Mouse (Mus musculus) embryonic facial prominence, embryonic 11.5 days (tissue): ENCODE measurements at regions not wholly inside any gene's neighbourhood (a gene's known extent, or its start where the extent isn't known, plus 50 kb on each side); places are given as distances from the start of the nearest gene placed in this dataset.

Experiments
- ATAC-seq: fragments of 200-750 bp; cut with Nextera tagmentation; replicated peaks from 2 replicates; pipeline ENCODE4 v1.8.0; 2017; ENCODE audit warnings: low read depth; ENCODE audit not compliant: insufficient number of reproducible peaks, low FRiP score, low TSS enrichment
- DNase-seq: peaks from one replicate; pipeline ENCODE4 v3.0.0-alpha.2; 2015; ENCODE audit warnings: low spot score
- H3K27ac ChIP-seq: fragments of 300-500 bp; sonication (generic); replicated peaks from 2 replicates; pipeline ENCODE4 v1.5.1; 2014; ENCODE audit warnings: mild to moderate bottlenecking, low read depth, low read length, control low read depth
- H3K27me3 ChIP-seq: fragments of 300-500 bp; sonication (generic); 2 replicates; pipeline ENCODE4 v1.6.1; 2014; ENCODE audit warnings: mild to moderate bottlenecking, low read length, moderate library complexity, mixed read lengths; ENCODE audit not compliant: control insufficient read depth, insufficient read depth
- H3K36me3 ChIP-seq: fragments of 300-500 bp; sonication (generic); replicated peaks from 2 replicates; pipeline ENCODE4 v1.6.1; 2014; ENCODE audit warnings: low read depth, mild to moderate bottlenecking, low read length, moderate library complexity, mixed read lengths; ENCODE audit not compliant: control insufficient read depth, insufficient read depth
- H3K4me1 ChIP-seq: fragments of 300-500 bp; sonication (generic); 2 replicates; pipeline ENCODE4 v1.6.1; 2014; ENCODE audit warnings: low read length, mixed read lengths; ENCODE audit not compliant: control insufficient read depth, insufficient read depth
- H3K4me2 ChIP-seq: fragments of 300-500 bp; sonication (generic); 2 replicates; pipeline ENCODE4 v1.6.1; 2014; ENCODE audit warnings: low read depth, mild to moderate bottlenecking, control low read depth, low read length, moderate library complexity
- H3K4me3 ChIP-seq: fragments of 300-500 bp; sonication (generic); 2 replicates; pipeline ENCODE4 v1.5.1; 2014; ENCODE audit warnings: low read depth, low read length, control low read depth
- H3K9ac ChIP-seq: fragments of 300-500 bp; sonication (generic); replicated peaks from 2 replicates; pipeline ENCODE4 v1.6.1; 2014; ENCODE audit warnings: mild to moderate bottlenecking, control low read depth, low read length
- H3K9me3 ChIP-seq: fragments of 300-500 bp; sonication (generic); replicated peaks from 2 replicates; pipeline ENCODE4 v1.6.1; 2016; ENCODE audit warnings: mild to moderate bottlenecking, low read length, inconsistent platforms, mixed read lengths; ENCODE audit not compliant: control insufficient read depth
- WGBS: fragments of 180-500 bp; shearing (Covaris S2); extraction: QIAGEN DNeasy Blood & Tissue Kit; methylation state at CpG from one replicate; pipeline ENCODE4 v1.1.7; 2014; 5-methylcytosine and 5-hydroxymethylcytosine counted together

- no peak for ATAC-seq
- DNase-seq, result no peak
- Histone ChIP-seq H3K27ac (no peak overlapping the region), H3K4me2 (no peak overlapping the region), H3K9me3 (0 out of 2 replicates have a peak, but pooled peaks cover 2% of the 10 kb centered on the region), H3K36me3 (no peaks in the 10 kb centered on the region), H3K9ac (no peak overlapping the region), H3K4me3 (no peak overlapping the region), H3K27me3 (no peaks in the 10 kb centered on the region), H3K4me1 (no peaks in the 10 kb centered on the region)
- WGBS, result 60% methylated on average over 3 of the region's 3 CpGs
These were observed 687.0 kb upstream of the Vrk2 start for GRCm38 (mm10) chr11:27280791-27281190.

- H3K4me2 ChIP-seq, result no peak overlapping the region
- no peaks in the 10 kb centered on the region for H3K4me1 ChIP-seq
- no peak overlapping the region for H3K9ac ChIP-seq
- DNase-seq, result peak; percentile 76
- no peak overlapping the region for H3K4me3 ChIP-seq
- no peak for ATAC-seq
- no peaks in the 10 kb centered on the region for H3K36me3 ChIP-seq
- no peak overlapping the region for H3K27ac ChIP-seq
- H3K9me3 ChIP-seq, result no peaks in the 10 kb centered on the region
- no peaks in the 10 kb centered on the region for H3K27me3 ChIP-seq
- WGBS, result 0% methylated on average over 1 of the region's 1 CpGs
These were observed 670.5 kb upstream of the Vrk2 start for GRCm38 (mm10) chr11:27264253-27264652.

GRCm38 (mm10) chr11:27258521-27258920 is 664.7 kb upstream of the Vrk2 start:
- DNase-seq (no peak), ATAC-seq (no peak)
- no peaks in the 10 kb centered on the region for H3K4me1 ChIP-seq
- no peak overlapping the region for H3K4me3 ChIP-seq
- H3K9me3 ChIP-seq, result no peaks in the 10 kb centered on the region
- H3K4me2 ChIP-seq, result no peak overlapping the region
- H3K36me3 ChIP-seq, result no peaks in the 10 kb centered on the region
- 72% methylated on average over 1 of the region's 1 CpGs for WGBS
- H3K27me3 ChIP-seq, result no peaks in the 10 kb centered on the region
- no peak overlapping the region for H3K9ac ChIP-seq
- no peak overlapping the region for H3K27ac ChIP-seq

- WGBS, result 82% methylated on average over 1 of the region's 1 CpGs
These were observed 642.1 kb upstream of the Vrk2 start for GRCm38 (mm10) chr11:27235884-27236283.

GRCm38 (mm10) chr11:27226454-27226853 is 632.7 kb upstream of the Vrk2 start:
- DNase-seq, result no peak
- H3K4me1 ChIP-seq, result no peaks in the 10 kb centered on the region
- no peak overlapping the region for H3K27ac ChIP-seq
- H3K27me3 ChIP-seq, result no peaks in the 10 kb centered on the region
- H3K4me3 ChIP-seq, result no peak overlapping the region
- H3K9me3 ChIP-seq, result no peaks in the 10 kb centered on the region
- H3K4me2 ChIP-seq, result no peak overlapping the region
- no peaks in the 10 kb centered on the region for H3K36me3 ChIP-seq
- H3K9ac ChIP-seq, result no peak overlapping the region
- ATAC-seq, result no peak

More at GRCm38 (mm10) chr11:27235884-27236283, 642.1 kb upstream of the Vrk2 start:
- H3K27ac ChIP-seq, result no peak overlapping the region
- H3K27me3 ChIP-seq, result no peaks in the 10 kb centered on the region
- no peak overlapping the region for H3K9ac ChIP-seq
- H3K9me3 ChIP-seq, result no peaks in the 10 kb centered on the region
- H3K36me3 ChIP-seq, result no peaks in the 10 kb centered on the region
- no peak for ATAC-seq
- no peak overlapping the region for H3K4me2 ChIP-seq
- no peak overlapping the region for H3K4me3 ChIP-seq
- no peaks in the 10 kb centered on the region for H3K4me1 ChIP-seq
- DNase-seq, result no peak

GRCm38 (mm10) chr11:27222436-27222835 is 628.6 kb upstream of the Vrk2 start:
- H3K9me3 ChIP-seq, result no peaks in the 10 kb centered on the region
- H3K4me3 ChIP-seq, result no peak overlapping the region
- no peaks in the 10 kb centered on the region for H3K4me1 ChIP-seq
- H3K36me3 ChIP-seq, result no peaks in the 10 kb centered on the region
- DNase-seq, result no peak
- WGBS, result 85% methylated on average over 3 of the region's 3 CpGs
- no peak for ATAC-seq
- H3K27ac ChIP-seq, result no peak overlapping the region
- H3K9ac ChIP-seq, result no peak overlapping the region
- H3K4me2 ChIP-seq, result no peak overlapping the region
- no peaks in the 10 kb centered on the region for H3K27me3 ChIP-seq

- ATAC-seq (no peak), DNase-seq (peak; percentile 6)
- whole genome bisulfite sequencing, result 48% methylated on average over 1 of the region's 1 CpGs
- H3K27me3 ChIP-seq, result no peaks in the 10 kb centered on the region
- H3K9me3 ChIP-seq, result no peaks in the 10 kb centered on the region
- H3K4me1 ChIP-seq, result no peaks in the 10 kb centered on the region
- no peak overlapping the region for H3K4me2 ChIP-seq
- no peak overlapping the region for H3K27ac ChIP-seq
- no peak overlapping the region for H3K9ac ChIP-seq
- H3K4me3 ChIP-seq, result no peak overlapping the region
- no peaks in the 10 kb centered on the region for H3K36me3 ChIP-seq
These were observed 628.2 kb upstream of the Vrk2 start for GRCm38 (mm10) chr11:27221956-27222355.

GRCm38 (mm10) chr11:27219715-27220699 is 626.2 kb upstream of the Vrk2 start:
- ATAC-seq (no peak), DNase-seq (peak; percentile 56)
- no peaks in the 10 kb centered on the region for H3K27me3 ChIP-seq
- H3K36me3 ChIP-seq, result no peaks in the 10 kb centered on the region
- no peaks in the 10 kb centered on the region for H3K4me1 ChIP-seq
- WGBS, result 37% methylated on average over 6 of the region's 6 CpGs
- H3K4me3 ChIP-seq, result no peak overlapping the region
- no peak overlapping the region for H3K27ac ChIP-seq
- no peak overlapping the region for H3K4me2 ChIP-seq
- H3K9ac ChIP-seq, result no peak overlapping the region
- H3K9me3 ChIP-seq, result no peaks in the 10 kb centered on the region
